Mouse (Mus musculus): ENCODE data around the gene Aspn. TPM values are rescaled to one million over a fixed set of nuclear protein-coding genes. Genes with fewer than 3 reads are reported as not detected.

Gene Aspn
- polyA plus RNA-seq, 1 experiment from 2014 or later, result 0.32 TPM

GRCm38 (mm10) chr13:49545646-49546045 lies 1.4 kb downstream of the Aspn start:
- ATAC-seq (ENCODE audit: insufficient number of reproducible peaks, low FRiP score, low TSS enrichment, low read depth), result no peak
- WGBS, result 50% methylated on average over 3 of the region's 3 CpGs
- Histone ChIP-seq H3K4me1 (ENCODE audit: control insufficient read depth, insufficient read depth, low read length) (no peaks in the 10 kb centered on the region), H3K4me2 (ENCODE audit: low read depth, severe bottlenecking) (no peak overlapping the region), H3K9ac (ENCODE audit: low read length) (no peak overlapping the region), H3K4me3 (ENCODE audit: low read depth, low read length) (no peak overlapping the region), H3K36me3 (ENCODE audit: control insufficient read depth, insufficient read depth, low read length) (no peaks in the 10 kb centered on the region), H3K27ac (replicated peaks; ENCODE audit: low read depth, low read length) (no peak overlapping the region), H3K9me3 (ENCODE audit: control insufficient read depth, low read length) (no peaks in the 10 kb centered on the region), H3K27me3 (ENCODE audit: control insufficient read depth, insufficient read depth, low read length) (no peaks in the 10 kb centered on the region)
- no peak for DNase-seq (ENCODE audit: low spot score)

DNA sequence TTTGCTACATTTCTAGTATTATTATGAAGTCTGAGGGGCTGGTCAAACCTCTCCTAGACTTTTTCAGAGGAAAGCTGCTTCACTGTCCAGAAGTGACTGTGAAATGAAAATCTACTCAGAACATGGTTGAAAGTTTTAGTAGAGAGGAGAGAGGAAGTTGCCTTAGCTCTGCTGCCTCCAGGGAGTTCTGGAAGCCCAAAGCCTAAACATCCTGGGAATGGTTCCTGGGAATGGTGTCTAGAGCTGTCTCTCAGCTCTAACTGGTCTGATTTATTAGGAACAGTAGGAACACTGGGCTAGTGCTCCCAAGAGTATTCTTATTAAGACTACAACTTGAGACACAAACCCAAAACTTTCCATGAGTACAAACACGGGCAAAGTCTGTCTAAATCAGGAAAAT lies 2.3 kb downstream of the Aspn start:
- Histone ChIP-seq H3K4me2 (ENCODE audit: low read depth, severe bottlenecking) (no peak overlapping the region), H3K36me3 (ENCODE audit: control insufficient read depth, insufficient read depth, low read length) (no peaks in the 10 kb centered on the region), H3K4me1 (ENCODE audit: control insufficient read depth, insufficient read depth, low read length) (no peaks in the 10 kb centered on the region), H3K27ac (replicated peaks; ENCODE audit: low read depth, low read length) (no peak overlapping the region), H3K4me3 (ENCODE audit: low read depth, low read length) (no peak overlapping the region), H3K9me3 (ENCODE audit: control insufficient read depth, low read length) (no peaks in the 10 kb centered on the region), H3K9ac (ENCODE audit: low read length) (no peak overlapping the region), H3K27me3 (ENCODE audit: control insufficient read depth, insufficient read depth, low read length) (no peaks in the 10 kb centered on the region)
- ATAC-seq (ENCODE audit: insufficient number of reproducible peaks, low FRiP score, low TSS enrichment, low read depth) (no peak), DNase-seq (ENCODE audit: low spot score) (no peak)
- 82% methylated on average over 1 of the region's 1 CpGs for WGBS

DNA sequence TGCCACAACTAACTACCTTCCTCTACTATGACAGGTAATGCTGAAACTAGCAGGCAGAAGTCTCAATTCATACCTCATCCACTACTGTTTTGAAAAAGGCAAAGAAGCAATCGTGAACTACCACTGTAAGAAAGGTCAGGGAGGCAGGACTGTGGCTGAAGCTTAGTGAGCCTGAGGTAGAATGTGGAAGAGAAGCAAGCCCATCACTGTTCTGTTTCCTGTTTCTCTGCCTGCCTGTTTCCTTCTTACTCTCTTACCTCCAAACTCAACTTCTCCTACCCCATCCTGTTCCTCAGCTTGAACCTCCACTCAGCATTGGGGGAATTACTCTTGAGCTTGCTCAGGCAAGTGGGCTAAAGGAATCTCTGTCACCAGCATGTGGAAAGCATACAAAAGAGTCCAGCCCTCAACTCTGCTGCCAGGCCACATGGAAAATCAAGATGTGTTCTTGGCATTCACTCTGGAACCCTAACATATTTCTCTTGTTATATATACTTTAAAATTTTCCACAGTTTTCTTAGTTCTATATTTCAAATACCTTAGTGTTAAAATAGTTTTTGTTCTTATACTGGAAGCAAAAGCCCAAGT lies 3.4 kb downstream of the Aspn start:
- WGBS, result 79% methylated on average over 1 of the region's 1 CpGs

DNA sequence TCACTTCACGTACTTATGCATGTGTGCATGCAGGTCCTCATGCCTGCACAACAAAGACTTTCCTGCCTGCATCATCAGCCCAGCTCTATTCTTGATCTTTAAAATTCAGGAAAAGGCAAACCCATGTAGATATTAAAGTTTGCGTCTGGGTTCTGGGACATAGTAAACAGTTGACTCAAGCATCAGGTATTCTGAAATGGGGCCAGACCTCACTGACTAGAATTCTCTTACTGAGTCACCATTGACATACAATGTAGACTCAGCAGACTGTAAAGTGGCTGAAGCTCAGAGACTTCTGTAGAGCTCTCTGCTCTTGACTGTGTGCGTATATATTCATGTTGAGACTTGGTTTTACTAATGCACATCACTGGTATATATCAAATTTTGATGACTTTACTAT lies 5.4 kb downstream of the Aspn start:
- H3K27ac ChIP-seq (replicated peaks; ENCODE audit: low read depth, low read length), result no peak overlapping the region
- WGBS, result 96% methylated on average over 3 of the region's 3 CpGs
- H3K27me3 ChIP-seq (ENCODE audit: control insufficient read depth, insufficient read depth, low read length), result no peaks in the 10 kb centered on the region
- DNase-seq (ENCODE audit: low spot score), result no peak
- no peak overlapping the region for H3K4me3 ChIP-seq (ENCODE audit: low read depth, low read length)
- no peak for ATAC-seq (ENCODE audit: insufficient number of reproducible peaks, low FRiP score, low TSS enrichment, low read depth)
- H3K9ac ChIP-seq (ENCODE audit: low read length), result no peak overlapping the region
- H3K9me3 ChIP-seq (ENCODE audit: control insufficient read depth, low read length), result no peaks in the 10 kb centered on the region
- H3K36me3 ChIP-seq (ENCODE audit: control insufficient read depth, insufficient read depth, low read length), result no peaks in the 10 kb centered on the region
- H3K4me1 ChIP-seq (ENCODE audit: control insufficient read depth, insufficient read depth, low read length), result no peaks in the 10 kb centered on the region
- H3K4me2 ChIP-seq (ENCODE audit: low read depth, severe bottlenecking), result no peak overlapping the region

More for the DNA sequence above, 3.4 kb downstream of the Aspn start:
- H3K4me1 ChIP-seq (ENCODE audit: control insufficient read depth, insufficient read depth, low read length), result no peaks in the 10 kb centered on the region
- H3K4me2 ChIP-seq (ENCODE audit: low read depth, severe bottlenecking), result no peak overlapping the region
- H3K4me3 ChIP-seq (ENCODE audit: low read depth, low read length), result no peak overlapping the region
- H3K36me3 ChIP-seq (ENCODE audit: control insufficient read depth, insufficient read depth, low read length), result no peaks in the 10 kb centered on the region
- H3K27ac ChIP-seq (replicated peaks; ENCODE audit: low read depth, low read length), result no peak overlapping the region
- no peak for DNase-seq (ENCODE audit: low spot score)
- H3K27me3 ChIP-seq (ENCODE audit: control insufficient read depth, insufficient read depth, low read length), result no peaks in the 10 kb centered on the region
- no peak overlapping the region for H3K9ac ChIP-seq (ENCODE audit: low read length)
- H3K9me3 ChIP-seq (ENCODE audit: control insufficient read depth, low read length), result no peaks in the 10 kb centered on the region
- ATAC-seq (ENCODE audit: insufficient number of reproducible peaks, low FRiP score, low TSS enrichment, low read depth), result no peak

DNA sequence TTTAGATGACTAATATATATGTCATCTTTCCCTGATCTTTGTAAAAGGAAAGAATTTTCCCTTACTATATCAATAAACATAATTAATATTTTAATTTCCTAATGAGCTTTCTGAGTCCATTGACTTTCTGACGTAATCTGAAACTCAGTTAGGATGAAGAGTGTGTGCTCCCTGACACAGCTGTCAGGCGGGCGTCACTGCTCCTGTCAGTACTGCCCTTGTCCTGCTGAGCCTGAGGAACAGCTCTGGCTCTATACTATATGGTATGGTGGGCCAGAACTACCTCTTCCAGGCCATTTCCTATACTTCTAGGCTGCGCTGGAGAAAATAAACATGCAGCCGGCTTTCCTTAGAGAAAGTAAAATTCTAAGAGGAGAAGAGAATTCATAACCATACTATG lies 10.3 kb downstream of the Aspn start:
- H3K36me3 ChIP-seq (ENCODE audit: control insufficient read depth, insufficient read depth, low read length), result no peaks in the 10 kb centered on the region
- H3K4me1 ChIP-seq (ENCODE audit: control insufficient read depth, insufficient read depth, low read length), result no peaks in the 10 kb centered on the region
- no peak overlapping the region for H3K9ac ChIP-seq (ENCODE audit: low read length)
- no peak overlapping the region for H3K27ac ChIP-seq (replicated peaks; ENCODE audit: low read depth, low read length)
- H3K9me3 ChIP-seq (ENCODE audit: control insufficient read depth, low read length), result no peaks in the 10 kb centered on the region
- no peak overlapping the region for H3K4me2 ChIP-seq (ENCODE audit: low read depth, severe bottlenecking)
- no peak for ATAC-seq (ENCODE audit: insufficient number of reproducible peaks, low FRiP score, low TSS enrichment, low read depth)
- no peak for DNase-seq (ENCODE audit: low spot score)
- no peaks in the 10 kb centered on the region for H3K27me3 ChIP-seq (ENCODE audit: control insufficient read depth, insufficient read depth, low read length)
- no peak overlapping the region for H3K4me3 ChIP-seq (ENCODE audit: low read depth, low read length)
- 83% methylated on average over 5 of the region's 5 CpGs for WGBS

GRCm38 (mm10) chr13:49556203-49556602 lies 12.0 kb downstream of the Aspn start:
- DNase-seq (ENCODE audit: low spot score), result no peak
- Histone ChIP-seq H3K27me3 (ENCODE audit: control insufficient read depth, insufficient read depth, low read length) (no peaks in the 10 kb centered on the region), H3K4me2 (ENCODE audit: low read depth, severe bottlenecking) (no peak overlapping the region), H3K27ac (replicated peaks; ENCODE audit: low read depth, low read length) (no peak overlapping the region), H3K36me3 (ENCODE audit: control insufficient read depth, insufficient read depth, low read length) (no peaks in the 10 kb centered on the region), H3K9me3 (ENCODE audit: control insufficient read depth, low read length) (no peaks in the 10 kb centered on the region), H3K9ac (ENCODE audit: low read length) (no peak overlapping the region), H3K4me1 (ENCODE audit: control insufficient read depth, insufficient read depth, low read length) (no peaks in the 10 kb centered on the region), H3K4me3 (ENCODE audit: low read depth, low read length) (no peak overlapping the region)
- ATAC-seq (ENCODE audit: insufficient number of reproducible peaks, low FRiP score, low TSS enrichment, low read depth), result no peak
- WGBS, result 78% methylated on average over 1 of the region's 1 CpGs

- Histone ChIP-seq H3K36me3 (ENCODE audit: control insufficient read depth, insufficient read depth, low read length) (no peaks in the 10 kb centered on the region), H3K27ac (replicated peaks; ENCODE audit: low read depth, low read length) (no peak overlapping the region), H3K9me3 (ENCODE audit: control insufficient read depth, low read length) (no peaks in the 10 kb centered on the region), H3K9ac (ENCODE audit: low read length) (no peak overlapping the region), H3K27me3 (ENCODE audit: control insufficient read depth, insufficient read depth, low read length) (no peaks in the 10 kb centered on the region), H3K4me2 (ENCODE audit: low read depth, severe bottlenecking) (no peak overlapping the region), H3K4me3 (ENCODE audit: low read depth, low read length) (no peak overlapping the region), H3K4me1 (ENCODE audit: control insufficient read depth, insufficient read depth, low read length) (no peaks in the 10 kb centered on the region)
- WGBS, result 72% methylated on average over 1 of the region's 1 CpGs
- ATAC-seq (ENCODE audit: insufficient number of reproducible peaks, low FRiP score, low TSS enrichment, low read depth), result no peak
- no peak for DNase-seq (ENCODE audit: low spot score)
Observed at GRCm38 (mm10) chr13:49556924-49557323, 12.7 kb downstream of the Aspn start.

DNA sequence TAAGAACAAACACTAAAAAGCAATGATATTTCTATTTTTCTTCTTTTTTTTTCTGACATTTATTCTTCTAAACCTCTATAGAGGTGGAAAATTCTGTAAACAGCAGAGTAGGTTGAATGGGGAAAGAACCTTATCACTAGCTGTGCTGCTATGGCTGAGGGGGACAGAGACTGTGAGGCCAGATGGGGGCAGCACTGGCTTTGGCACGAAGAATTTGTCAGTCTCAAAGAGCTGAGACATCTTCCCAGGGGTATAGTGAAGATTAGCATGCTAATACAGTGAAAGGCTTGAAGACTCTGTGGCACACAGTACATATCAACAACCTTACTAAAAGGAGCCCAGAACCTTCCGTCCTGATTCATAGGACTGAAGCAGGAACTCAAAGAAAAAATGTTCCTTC lies 14.9 kb downstream of the Aspn start:
- Histone ChIP-seq H3K27ac (replicated peaks; ENCODE audit: low read depth, low read length) (no peak overlapping the region), H3K4me1 (ENCODE audit: control insufficient read depth, insufficient read depth, low read length) (no peaks in the 10 kb centered on the region), H3K27me3 (ENCODE audit: control insufficient read depth, insufficient read depth, low read length) (no peaks in the 10 kb centered on the region), H3K36me3 (ENCODE audit: control insufficient read depth, insufficient read depth, low read length) (no peaks in the 10 kb centered on the region), H3K4me2 (ENCODE audit: low read depth, severe bottlenecking) (no peak overlapping the region), H3K4me3 (ENCODE audit: low read depth, low read length) (no peak overlapping the region), H3K9me3 (ENCODE audit: control insufficient read depth, low read length) (no peaks in the 10 kb centered on the region), H3K9ac (ENCODE audit: low read length) (no peak overlapping the region)
- WGBS, result 40% methylated on average over 2 of the region's 2 CpGs
- DNase-seq (ENCODE audit: low spot score), result no peak
- ATAC-seq (ENCODE audit: insufficient number of reproducible peaks, low FRiP score, low TSS enrichment, low read depth), result no peak

GRCm38 (mm10) chr13:49560886-49561285 lies 16.6 kb downstream of the Aspn start:
- Histone ChIP-seq H3K27ac (replicated peaks; ENCODE audit: low read depth, low read length) (no peak overlapping the region), H3K4me3 (ENCODE audit: low read depth, low read length) (no peak overlapping the region), H3K4me2 (ENCODE audit: low read depth, severe bottlenecking) (no peak overlapping the region), H3K4me1 (ENCODE audit: control insufficient read depth, insufficient read depth, low read length) (no peaks in the 10 kb centered on the region), H3K27me3 (ENCODE audit: control insufficient read depth, insufficient read depth, low read length) (no peaks in the 10 kb centered on the region), H3K9me3 (ENCODE audit: control insufficient read depth, low read length) (no peaks in the 10 kb centered on the region), H3K9ac (ENCODE audit: low read length) (no peak overlapping the region), H3K36me3 (ENCODE audit: control insufficient read depth, insufficient read depth, low read length) (no peaks in the 10 kb centered on the region)
- DNase-seq (ENCODE audit: low spot score) (no peak), ATAC-seq (ENCODE audit: insufficient number of reproducible peaks, low FRiP score, low TSS enrichment, low read depth) (no peak)
- WGBS, result 80% methylated on average over 2 of the region's 2 CpGs

All from limb, embryonic 11.5 days (tissue).